Mouse (Mus musculus): ENCODE data around the gene Veph1. TPM values are rescaled to one million over a fixed set of nuclear protein-coding genes. Genes with fewer than 3 reads are reported as not detected.

The Veph1 gene
- total and polyA plus RNA-seq, 3 experiments, result not detected

- H3K36me3 ChIP-seq (replicated peaks in 1 of 2; ENCODE audit: control insufficient read depth in 1 of 2, insufficient read depth in 1 of 2, low read length in 1 of 2), result no peaks in the 10 kb centered on the region
- no peak for TF ChIP-seq GABPA (IDR thresholded peaks at IDR 0.05; ENCODE audit: insufficient replicate concordance, low read depth, low read length)
- TF ChIP-seq USF2 (conservative IDR thresholded peaks at IDR 0.05; ENCODE audit: low read depth, low read length), result no peak
- no peak for TF ChIP-seq SMC3 (IDR thresholded peaks at IDR 0.05; ENCODE audit: low read depth, low read length)
- TF ChIP-seq MAX (IDR thresholded peaks at IDR 0.05; ENCODE audit: low read length), result no peak
- no peak for TF ChIP-seq JUN (IDR thresholded peaks at IDR 0.05; ENCODE audit: insufficient read depth, low read depth, low read length)
- TF ChIP-seq TCF12 (IDR thresholded peaks at IDR 0.05; ENCODE audit: low read depth, low read length), result no peak
- H3K9me3 ChIP-seq (replicated peaks; ENCODE audit: low read length), result no peaks in the 10 kb centered on the region
- in situ Hi-C loops (cut with MboI; ENCODE audit: low pct_ligation_motif_present, low pct_unique_long_range_greater_than_20kb, low sequenced_read_pairs) (no loop called here), dilution Hi-C loops (cut with MboI; ENCODE audit: extremely low pct_ligation_motif_present, extremely low pct_unique_long_range_greater_than_20kb, low sequenced_read_pairs) (no loop called here)
- no peaks in the 10 kb centered on the region for H3K79me2 ChIP-seq (replicated peaks; ENCODE audit: control insufficient read depth, extremely low read depth, insufficient read depth, poor library complexity, severe bottlenecking)
- no peaks in the 10 kb centered on the region for H3K27me3 ChIP-seq (replicated peaks)
- no peak for DNase-seq (ENCODE audit: extremely low read depth)
- no peak overlapping the region for H3K27ac ChIP-seq (ENCODE audit: insufficient read depth, low read depth)
- H3K4me3 ChIP-seq (replicated peaks in 1 of 3; ENCODE audit: low read depth in 2 of 3, low read length in 2 of 3, poor library complexity in 1 of 3), result no peak overlapping the region
- no peak overlapping the region for H3K4me2 ChIP-seq (ENCODE audit: insufficient read depth, low read depth, poor library complexity, severe bottlenecking)
- H3K9ac ChIP-seq (ENCODE audit: insufficient read depth, low read depth), result no peak overlapping the region
- H3K4me1 ChIP-seq (ENCODE audit: control insufficient read depth in 1 of 2, insufficient read depth in 2 of 2), result peaks cover 2 to 8% of the 10 kb centered on the region in 2 experiments; a peak in 1 of 4 replicates
These were observed 159.0 kb downstream of the Veph1 start for GRCm38 (mm10) chr3:66137601-66138000.

- Histone ChIP-seq H3K4me3 (replicated peaks in 1 of 3; ENCODE audit: low read depth in 2 of 3, low read length in 2 of 3, poor library complexity in 1 of 3) (no peak overlapping the region), H3K36me3 (replicated peaks in 1 of 2; ENCODE audit: control insufficient read depth in 1 of 2, insufficient read depth in 1 of 2, low read length in 1 of 2) (no peaks in the 10 kb centered on the region), H3K9me3 (replicated peaks; ENCODE audit: low read length) (no peaks in the 10 kb centered on the region), H3K4me1 (ENCODE audit: control insufficient read depth in 1 of 2, insufficient read depth in 2 of 2) (peaks cover 8 to 30% of the 10 kb centered on the region in 2 experiments), H3K79me2 (replicated peaks; ENCODE audit: control insufficient read depth, extremely low read depth, insufficient read depth, poor library complexity, severe bottlenecking) (no peaks in the 10 kb centered on the region), H3K27me3 (replicated peaks) (no peaks in the 10 kb centered on the region), H3K4me2 (ENCODE audit: insufficient read depth, low read depth, poor library complexity, severe bottlenecking) (no peak overlapping the region), H3K27ac (ENCODE audit: insufficient read depth, low read depth) (no peak overlapping the region), H3K9ac (ENCODE audit: insufficient read depth, low read depth) (no peak overlapping the region)
- dilution Hi-C loops (cut with MboI; ENCODE audit: extremely low pct_ligation_motif_present, extremely low pct_unique_long_range_greater_than_20kb, low sequenced_read_pairs) (no loop called here), in situ Hi-C loops (cut with MboI; ENCODE audit: low pct_ligation_motif_present, low pct_unique_long_range_greater_than_20kb, low sequenced_read_pairs) (no loop called here)
- TF ChIP-seq EP300 (IDR thresholded peaks at IDR 0.05; ENCODE audit: low read length) (no peak), ZNF384 (IDR thresholded peaks at IDR 0.05; ENCODE audit: low read depth, low read length) (no peak), RCOR1 (conservative IDR thresholded peaks at IDR 0.05; ENCODE audit: low read depth, low read length) (no peak), CHD2 (IDR thresholded peaks at IDR 0.05; ENCODE audit: low read length) (no peak)
- DNase-seq (ENCODE audit: extremely low read depth), result no peak
These were observed 165.2 kb downstream of the Veph1 start for GRCm38 (mm10) chr3:66131264-66131950.

GRCm38 (mm10) chr3:66129689-66130088, 166.9 kb downstream of the Veph1 start:
- Histone ChIP-seq H3K4me1 (ENCODE audit: control insufficient read depth in 1 of 2, insufficient read depth in 2 of 2) (peaks cover 7 to 23% of the 10 kb centered on the region in 2 experiments), H3K27ac (ENCODE audit: insufficient read depth, low read depth) (no peak overlapping the region), H3K4me3 (replicated peaks in 1 of 3; ENCODE audit: low read depth in 2 of 3, low read length in 2 of 3, poor library complexity in 1 of 3) (no peak overlapping the region), H3K4me2 (ENCODE audit: insufficient read depth, low read depth, poor library complexity, severe bottlenecking) (peak overlapping the region; percentile 61), H3K36me3 (replicated peaks in 1 of 2; ENCODE audit: control insufficient read depth in 1 of 2, insufficient read depth in 1 of 2, low read length in 1 of 2) (no peaks in the 10 kb centered on the region), H3K9me3 (replicated peaks; ENCODE audit: low read length) (no peaks in the 10 kb centered on the region), H3K27me3 (replicated peaks) (no peaks in the 10 kb centered on the region), H3K9ac (ENCODE audit: insufficient read depth, low read depth) (no peak overlapping the region), H3K79me2 (replicated peaks; ENCODE audit: control insufficient read depth, extremely low read depth, insufficient read depth, poor library complexity, severe bottlenecking) (no peaks in the 10 kb centered on the region)
- DNase-seq (ENCODE audit: extremely low read depth), result peak; percentile 64
- dilution Hi-C loops (cut with MboI; ENCODE audit: extremely low pct_ligation_motif_present, extremely low pct_unique_long_range_greater_than_20kb, low sequenced_read_pairs), result no loop called here
- TF ChIP-seq ZNF384 (IDR thresholded peaks at IDR 0.05; ENCODE audit: low read depth, low read length) (no peak), HCFC1 (IDR thresholded peaks at IDR 0.05; ENCODE audit: low read depth, low read length) (no peak), MAX (IDR thresholded peaks at IDR 0.05; ENCODE audit: low read length) (peak; percentile 50; the same call in 1 of the 2 replicates), CHD2 (IDR thresholded peaks at IDR 0.05; ENCODE audit: low read length) (no peak), KAT2A (IDR thresholded peaks at IDR 0.05; ENCODE audit: insufficient replicate concordance, low read length) (no peak), CTCF (conservative IDR thresholded peaks at IDR 0.05 in 1 of 2, IDR thresholded peaks at IDR 0.05 in 1 of 2; ENCODE audit: low read depth in 2 of 2, low read length in 2 of 2) (no peak), EP300 (IDR thresholded peaks at IDR 0.05; ENCODE audit: low read length) (peak; percentile 42; the same call in 1 of the 2 replicates), JUN (IDR thresholded peaks at IDR 0.05; ENCODE audit: insufficient read depth, low read depth, low read length) (no peak), MXI1 (IDR thresholded peaks at IDR 0.05; ENCODE audit: low read depth, low read length) (no peak), CHD1 (IDR thresholded peaks at IDR 0.05; ENCODE audit: low read depth, low read length) (no peak), ELF1 (IDR thresholded peaks at IDR 0.05; ENCODE audit: low read depth, low read length) (peak; percentile 26; the same call in 1 of the 2 replicates), RCOR1 (conservative IDR thresholded peaks at IDR 0.05; ENCODE audit: low read depth, low read length) (no peak), TCF12 (IDR thresholded peaks at IDR 0.05; ENCODE audit: low read depth, low read length) (0 out of 2 replicates have a peak, but pooled peaks have one; percentile 20), IRF4 (IDR thresholded peaks at IDR 0.05; ENCODE audit: low read depth, low read length) (peak; percentile 57; the same call in 1 of the 2 replicates), BHLHE40 (IDR thresholded peaks at IDR 0.05; ENCODE audit: low read depth, low read length) (peak; percentile 85)
- in situ Hi-C loops (cut with MboI; ENCODE audit: low pct_ligation_motif_present, low pct_unique_long_range_greater_than_20kb, low sequenced_read_pairs), result no loop called here
